Comparison of ENCODE assay signal across 8 mouse cellular contexts in the genomic region with DNA sequence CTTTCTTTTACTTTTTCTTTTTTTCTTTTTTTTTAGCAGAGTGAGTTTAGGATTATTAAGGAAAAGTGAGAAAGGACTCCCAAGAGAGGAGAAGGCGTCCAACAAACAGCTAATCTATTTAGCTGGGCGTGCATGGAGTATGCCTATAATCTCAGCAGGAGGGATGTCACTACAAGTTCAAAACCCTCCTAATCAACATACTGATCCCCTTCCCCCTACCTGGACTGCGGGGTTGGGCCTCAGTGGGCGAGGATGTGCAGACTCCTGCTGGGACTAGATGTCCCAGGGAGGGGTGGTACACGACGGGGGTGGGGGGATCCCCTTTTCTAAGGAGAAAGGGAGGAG. TPM values are rescaled to one million over a fixed set of nuclear protein-coding genes. Genes with fewer than 3 reads are reported as not detected.
DNase-seq lines count a peak whose midpoint lies in the region; ATAC-seq and TF ChIP-seq lines count a peak whose summit lies in the region.

No protein-coding gene starts in this region.

- no peak for TF ChIP-seq CTCF in gastrocnemius, adult 2 months (IDR thresholded peaks at IDR 0.05)

- WGBS in forebrain, embryonic 13.5 days, result 2% methylated on average over 6 of the region's 6 CpGs
- WGBS in macrophage (ENCODE audit: missing documents), result 11% methylated on average over 6 of the region's 6 CpGs

- no peaks in the 10 kb centered on the region for H3K79me2 ChIP-seq in macrophage (ENCODE audit: inconsistent target)

- ATAC-seq in forebrain, embryonic 13.5 days, result peak; percentile 31; the same call in 1 of the 2 replicates

- H3K27ac ChIP-seq in gastrocnemius, adult 2 months, result peak overlapping the region; percentile 77
- H3K27ac ChIP-seq in forebrain, embryonic 13.5 days, result peak overlapping the region; percentile 25; the same call in 1 of the 2 replicates
- H3K27ac ChIP-seq in macrophage, result no peak overlapping the region

- H3K9ac ChIP-seq in forebrain, embryonic 13.5 days, result peak overlapping the region; percentile 58

- H3K4me1 ChIP-seq in forebrain, embryonic 13.5 days, result peaks cover 19% of the 10 kb centered on the region

- intact Hi-C loops in gastrocnemius, adult 2 months (cut with DNase I), result no loop called here
- intact Hi-C loops in left cerebral cortex, postnatal 14 days (cut with DNase I), result no loop called here

- no peaks in the 10 kb centered on the region for H3K36me3 ChIP-seq in forebrain, embryonic 13.5 days (ENCODE audit: poor library complexity, severe bottlenecking)
- H3K36me3 ChIP-seq in macrophage (ENCODE audit: inconsistent target), result no peaks in the 10 kb centered on the region

- H3K9me3 ChIP-seq in forebrain, embryonic 13.5 days (replicated peaks), result no peaks in the 10 kb centered on the region

- peaks cover 20% of the 10 kb centered on the region for H3K27me3 ChIP-seq in forebrain, embryonic 13.5 days

- DNase-seq in gastrocnemius, adult 2 months, result no peak
- DNase-seq in gastrocnemius, postnatal 10 days, result no peak
- DNase-seq in CD4-positive, CD25-positive, alpha-beta regulatory T cell, adult 2 months (ENCODE audit: low read depth, low spot score), result peak; percentile 45
- DNase-seq in cerebellum, postnatal 10 days, result no peak
- DNase-seq in cerebellum, postnatal 4 days (ENCODE audit: low spot score in 2 of 2), result no peak
- DNase-seq in left cerebral cortex, postnatal 14 days (ENCODE audit: low spot score in 2 of 2), result no peak

- peak overlapping the region; percentile 59 for H3K4me2 ChIP-seq in forebrain, embryonic 13.5 days

- H3K4me3 ChIP-seq in gastrocnemius, adult 2 months, result peak overlapping the region; percentile 70
- H3K4me3 ChIP-seq in forebrain, embryonic 13.5 days, result peak overlapping the region; percentile 42
- H3K4me3 ChIP-seq in macrophage (ENCODE audit: inconsistent target), result peak overlapping the region; percentile 40

RNA-seq across cellular contexts. Expression of gene Gm12184, which starts 0.3 kb away (rescaled TPM):
- total RNA-seq in gastrocnemius, adult 2 months (2021), result 1 to 10 TPM; 1.5 to 2.2 TPM
- total RNA-seq in gastrocnemius, postnatal 10 days (2021), result 1 to 10 TPM; 1.8 to 3.6 TPM
- 4.2 and 5.2 TPM in 2 replicates for polyA plus RNA-seq in forebrain, embryonic 13.5 days (2015; fragmentation: Nextera tagmentation; extraction: Ambion mirVana)
- total RNA-seq in macrophage (2018; cell fraction: chromatin; rRNA removed), result 1 to 10 TPM in 4 of 26 experiments, under 1 TPM in 1, not detected in 21; 0.98 to 1.4 (median 1.3) TPM
- total RNA-seq in macrophage (2018; cell fraction: cytosol; rRNA removed), result 1 to 10 TPM in 21 of 26 experiments, under 1 TPM in 5; 0.47 to 2.3 (median 1.5) TPM
- 1 to 10 TPM in 3 of 26 experiments, under 1 TPM in 10, not detected in 13; 0.40 to 5.6 (median 0.67) TPM for total RNA-seq in macrophage (2018; cell fraction: nucleus; rRNA removed)
- 0.75 to 2.7 TPM (median 1.7 TPM) in 3 replicates for polyA plus RNA-seq in macrophage (2018)
- total RNA-seq in left cerebral cortex, postnatal 14 days (2021), result 1 to 10 TPM; 1.2 to 1.6 TPM

RNA-seq across cellular contexts. Expression of gene Trim7, which starts 0.8 kb away (rescaled TPM):
- 10 to 100 TPM; 25.9 to 51.8 TPM for total RNA-seq in gastrocnemius, adult 2 months (2021)
- total RNA-seq in gastrocnemius, postnatal 10 days (2021), result 100 to 1,000 TPM; 107 to 110 TPM
- polyA plus RNA-seq in forebrain, embryonic 13.5 days (2015; fragmentation: Nextera tagmentation; extraction: Ambion mirVana), result 0.71 and 0.80 TPM in 2 replicates
- total RNA-seq in macrophage (2018; cell fraction: chromatin; rRNA removed), result 10 to 100 TPM in 12 of 26 experiments, 1 to 10 TPM in 14; 2.1 to 26.6 (median 9.3) TPM
- 1 to 10 TPM in 20 of 26 experiments, under 1 TPM in 6; 0.29 to 2.5 (median 1.3) TPM for total RNA-seq in macrophage (2018; cell fraction: cytosol; rRNA removed)
- 10 to 100 TPM in 3 of 26 experiments, 1 to 10 TPM in 23; 1.7 to 11.6 (median 5.5) TPM for total RNA-seq in macrophage (2018; cell fraction: nucleus; rRNA removed)
- polyA plus RNA-seq in macrophage (2018), result 1.1 to 1.4 TPM (median 1.2 TPM) in 3 replicates
- total RNA-seq in left cerebral cortex, postnatal 14 days (2021), result 1 to 10 TPM; 1.4 to 1.8 TPM

RNA-seq across cellular contexts. Expression of gene Trim41, which starts 9.6 kb away (rescaled TPM):
- total RNA-seq in gastrocnemius, adult 2 months (2021), result 10 to 100 TPM; 19.9 to 23.6 TPM
- 10 to 100 TPM; 22.2 to 22.8 TPM for total RNA-seq in gastrocnemius, postnatal 10 days (2021)
- 6.0 and 7.4 TPM in 2 replicates for polyA plus RNA-seq in forebrain, embryonic 13.5 days (2015; fragmentation: Nextera tagmentation; extraction: Ambion mirVana)
- total RNA-seq in macrophage (2018; cell fraction: chromatin; rRNA removed), result 100 to 1,000 TPM in 17 of 26 experiments, 10 to 100 TPM in 9; 20.6 to 250 (median 130) TPM
- 10 to 100 TPM; 16.9 to 87.7 (median 65.3) TPM for total RNA-seq in macrophage (2018; cell fraction: cytosol; rRNA removed)
- total RNA-seq in macrophage (2018; cell fraction: nucleus; rRNA removed), result 100 to 1,000 TPM in 10 of 26 experiments, 10 to 100 TPM in 16; 25.6 to 136 (median 96.6) TPM
- 40.1 to 48.8 TPM (median 47.2 TPM) in 3 replicates for polyA plus RNA-seq in macrophage (2018)
- total RNA-seq in left cerebral cortex, postnatal 14 days (2021), result 10 to 100 TPM; 52.0 to 56.4 TPM

RNA-seq across cellular contexts. Expression of gene Rack1, which starts 26.6 kb away (rescaled TPM):
- total RNA-seq in gastrocnemius, adult 2 months (2021), result 100 to 1,000 TPM; 383 to 424 TPM
- total RNA-seq in gastrocnemius, postnatal 10 days (2021), result 100 to 1,000 TPM; 536 to 557 TPM
- 585 and 587 TPM in 2 replicates for polyA plus RNA-seq in forebrain, embryonic 13.5 days (2015; fragmentation: Nextera tagmentation; extraction: Ambion mirVana)
- 100 to 1,000 TPM in 23 of 26 experiments, 10 to 100 TPM in 3; 65.6 to 268 (median 152) TPM for total RNA-seq in macrophage (2018; cell fraction: chromatin; rRNA removed)
- total RNA-seq in macrophage (2018; cell fraction: cytosol; rRNA removed), result 100 to 1,000 TPM; 274 to 584 (median 379) TPM
- 100 to 1,000 TPM; 112 to 309 (median 144) TPM for total RNA-seq in macrophage (2018; cell fraction: nucleus; rRNA removed)
- 321 to 741 TPM (median 672 TPM) in 3 replicates for polyA plus RNA-seq in macrophage (2018)
- total RNA-seq in left cerebral cortex, postnatal 14 days (2021), result 100 to 1,000 TPM; 252 to 259 TPM

RNA-seq across cellular contexts. Expression of gene Irgm1, which starts 44.8 kb away (rescaled TPM):
- total RNA-seq in gastrocnemius, adult 2 months (2021), result 10 to 100 TPM; 13.5 to 14.4 TPM
- total RNA-seq in gastrocnemius, postnatal 10 days (2021), result 1 to 10 TPM; 5.9 to 7.0 TPM
- 1.6 and 1.9 TPM in 2 replicates for polyA plus RNA-seq in forebrain, embryonic 13.5 days (2015; fragmentation: Nextera tagmentation; extraction: Ambion mirVana)
- total RNA-seq in macrophage (2018; cell fraction: chromatin; rRNA removed), result 100 to 1,000 TPM in 15 of 26 experiments, 10 to 100 TPM in 11; 20.5 to 641 (median 175) TPM
- total RNA-seq in macrophage (2018; cell fraction: cytosol; rRNA removed), result 100 to 1,000 TPM; 128 to 783 (median 543) TPM
- 100 to 1,000 TPM in 18 of 26 experiments, 10 to 100 TPM in 8; 75.1 to 591 (median 408) TPM for total RNA-seq in macrophage (2018; cell fraction: nucleus; rRNA removed)
- polyA plus RNA-seq in macrophage (2018), result 118 to 323 TPM (median 130 TPM) in 3 replicates
- total RNA-seq in left cerebral cortex, postnatal 14 days (2021), result 1 to 10 TPM; 3.7 TPM

Comparison
In these comparisons a context has a peak if more than half of its experiments do, and no peak if none do; other contexts are left out.
1. RNA of gene Trim7, which starts 0.8 kb away (total RNA-seq): 107 to 110 TPM in gastrocnemius, postnatal 10 days and 25.9 to 51.8 TPM in gastrocnemius, adult 2 months; 1.4 to 1.8 TPM in left cerebral cortex, postnatal 14 days; every median in the first group is over 4 times any median in the second.
2. Peak in every context shown above with its lines, with median percentiles within 50 percentile points of each other: H3K4me3 ChIP-seq.